Mouse (Mus musculus): ENCODE measurements around the gene Cwc27.

DNA sequence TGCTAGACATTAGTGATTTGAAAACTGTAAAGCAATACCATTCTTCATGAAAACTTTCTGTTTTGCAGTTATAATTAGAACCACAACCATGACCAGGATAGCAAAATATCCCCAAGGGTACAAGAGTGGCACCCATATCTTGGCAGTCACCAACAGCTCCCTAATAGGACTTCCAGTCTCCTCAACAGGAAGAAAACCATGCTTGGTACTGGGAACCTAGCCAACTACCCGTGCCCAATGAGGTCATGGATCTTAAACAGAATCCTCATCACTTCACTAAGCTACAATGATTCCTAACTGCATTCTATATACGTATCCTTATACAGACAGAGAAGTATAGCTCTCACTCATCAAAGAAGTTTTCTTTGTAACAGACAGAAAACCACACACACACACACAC, 165.2 kb downstream of the Cwc27 start:
- TF ChIP-seq POLR2A (IDR thresholded peaks at IDR 0.05; ENCODE audit: borderline replicate concordance, extremely low read depth, insufficient read depth, insufficient read length, poor library complexity, severe bottlenecking) (no peak), CTCF (IDR thresholded peaks at IDR 0.05; ENCODE audit: borderline replicate concordance, extremely low read depth, insufficient read depth, insufficient read length) (no peak)

All from brain, embryonic 14.5 days (tissue).